Mouse (Mus musculus) gastrocnemius, adult 8-10 months (tissue): ENCODE measurements at regions not wholly inside any gene's neighbourhood (a gene's known extent, or its start where the extent isn't known, plus 50 kb on each side); places are given as distances from the start of the nearest gene placed in this dataset.

Source experiments
- DNase-seq, 2 experiments: peaks; one replicate each; pipeline ENCODE4 v3.0.0; 2022; ENCODE audit warnings: low spot score in 2 of 2

DNA sequence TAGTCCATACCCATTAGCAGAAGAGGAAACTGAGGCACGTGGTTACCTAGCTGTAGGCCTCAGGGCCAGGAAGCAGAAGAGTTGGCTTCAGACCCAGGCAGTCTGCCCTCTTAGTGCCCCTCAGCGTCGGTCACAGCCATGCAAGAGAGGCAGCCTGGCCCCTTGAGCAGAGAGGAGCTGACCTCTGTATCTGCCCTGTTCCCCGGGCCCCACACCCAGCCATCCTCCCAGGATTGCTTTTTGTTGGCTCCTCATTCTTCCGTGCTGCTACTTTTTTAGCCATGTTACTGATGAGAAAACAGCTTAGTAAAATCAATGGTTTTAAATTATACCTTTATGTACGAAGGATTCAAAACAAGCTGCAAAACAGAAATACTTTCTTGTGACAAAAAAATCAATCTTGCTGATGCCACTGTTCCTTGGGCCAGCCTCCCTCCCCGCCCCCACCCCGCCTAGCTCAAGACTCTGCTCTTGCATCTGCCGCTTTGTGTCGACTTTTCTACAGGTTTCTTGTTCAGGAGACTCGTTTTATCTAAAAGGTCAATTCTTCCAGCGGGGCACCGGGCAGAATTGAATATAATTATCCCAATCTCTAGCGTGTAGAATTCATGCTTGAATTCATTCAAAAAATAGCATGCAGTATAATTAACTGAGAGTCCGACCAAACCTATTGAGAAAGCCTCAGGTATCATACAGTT is 70.8 kb downstream of the Sall1 start:
- no peak for DNase-seq

DNA sequence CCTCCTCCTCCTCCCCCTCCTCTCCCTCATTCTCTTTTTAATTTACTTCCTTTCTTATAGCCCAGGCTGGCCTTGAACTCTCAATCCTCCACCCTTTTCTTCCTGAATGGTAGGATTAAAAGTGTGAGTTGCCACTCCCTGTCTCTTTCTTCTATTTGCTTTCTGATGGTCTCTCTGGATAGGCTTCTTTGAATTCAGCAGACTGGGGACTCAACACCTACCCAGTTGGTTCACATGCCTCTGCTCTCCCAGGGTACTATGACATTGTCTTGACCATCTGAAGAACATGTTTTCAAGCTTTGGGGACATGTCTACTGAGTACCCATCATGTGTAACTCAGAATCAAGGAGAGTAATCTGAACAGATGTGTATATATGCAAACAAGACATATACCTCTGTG is 85.1 kb downstream of the Sall1 start:
- no peak for DNase-seq

DNA sequence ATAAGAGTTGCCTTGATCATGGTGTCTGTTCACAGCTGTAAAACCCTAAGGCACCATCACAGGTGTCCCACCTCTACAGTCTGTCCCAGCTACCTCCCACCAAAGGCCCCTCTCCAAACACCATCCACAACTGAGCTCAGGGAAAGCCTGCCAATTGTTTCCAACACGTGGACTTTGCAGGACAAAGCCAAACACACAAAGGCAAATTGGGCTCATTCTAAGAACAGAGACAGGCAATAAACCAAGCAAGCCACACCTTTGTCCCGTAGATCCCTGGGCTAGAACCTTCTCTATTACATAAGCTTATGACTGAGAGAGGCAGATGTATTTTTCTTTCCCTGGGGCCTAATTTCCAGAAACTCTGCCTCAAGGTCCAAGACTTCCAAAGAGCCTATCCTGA is 90.8 kb downstream of the Sall1 start:
- DNase-seq, result no peak

DNA sequence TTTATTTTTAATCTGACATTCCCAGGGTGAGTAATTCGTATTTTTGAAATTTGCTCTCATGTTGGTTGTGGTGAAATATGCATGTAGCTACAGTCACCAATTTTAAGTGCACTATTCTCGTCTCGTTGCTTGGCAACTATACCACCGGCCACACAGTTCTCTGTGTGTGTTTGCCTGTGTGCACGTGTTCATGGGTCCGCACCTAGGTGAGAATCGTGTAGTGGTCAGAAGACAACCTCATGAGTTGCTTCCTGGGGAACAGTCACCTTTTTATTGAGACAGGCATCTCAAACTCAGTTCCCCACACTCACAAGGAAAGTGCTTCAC is 92.2 kb downstream of the Sall1 start:
- no peak for DNase-seq

DNA sequence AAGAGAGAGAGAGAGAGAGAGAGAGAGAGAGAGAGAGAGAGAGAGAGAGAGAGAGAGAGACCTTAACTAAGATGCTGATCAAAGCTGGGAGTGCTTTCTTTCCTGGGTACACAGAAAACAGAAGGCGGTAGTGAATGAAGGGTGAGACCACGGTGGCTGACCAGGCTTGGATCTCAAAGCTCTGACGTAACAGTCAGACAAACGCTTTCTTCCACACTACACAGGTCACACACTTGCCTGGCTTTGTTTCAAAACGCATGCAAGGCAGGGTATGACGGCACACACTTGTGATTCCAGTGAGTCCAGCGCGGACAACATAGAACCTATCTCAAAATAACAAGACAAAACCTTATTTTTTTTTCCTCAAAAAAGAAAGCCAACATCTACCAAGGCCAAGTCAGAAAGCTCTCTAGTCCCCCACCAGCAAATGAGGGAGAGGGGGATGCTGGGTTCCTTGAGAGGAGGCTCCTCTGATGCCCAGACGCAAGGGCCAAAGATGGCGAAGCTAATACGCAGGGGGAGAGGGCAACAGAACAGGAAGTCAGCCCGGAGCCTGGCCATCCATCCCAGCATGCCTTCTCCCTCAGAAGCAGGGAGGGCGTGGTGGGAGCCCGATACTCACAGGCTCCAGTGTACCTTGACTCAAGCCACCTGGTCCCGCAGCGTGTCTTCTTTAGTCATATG is 92.7 kb downstream of the Sall1 start:
- no peak for DNase-seq

DNA sequence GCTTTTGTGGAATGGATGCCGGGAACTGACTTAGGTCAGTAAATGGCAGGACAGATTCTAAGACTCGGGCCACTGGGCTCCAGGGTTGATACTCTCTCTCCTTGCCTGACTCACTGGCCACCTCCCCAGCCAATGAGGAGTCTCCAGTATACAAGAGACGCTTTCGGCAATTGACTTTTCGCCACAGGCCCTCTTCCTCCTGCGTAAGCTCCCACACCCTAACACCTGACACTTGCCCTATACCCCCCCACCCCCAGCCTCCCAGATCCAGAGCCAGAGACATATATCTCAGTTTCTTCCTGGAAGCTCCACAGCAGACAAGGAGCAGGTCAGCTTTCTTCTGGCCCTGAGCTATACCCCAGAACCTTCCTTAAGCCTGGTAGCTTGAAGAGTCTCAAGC is 94.0 kb downstream of the Sall1 start:
- DNase-seq, result no peak

DNA sequence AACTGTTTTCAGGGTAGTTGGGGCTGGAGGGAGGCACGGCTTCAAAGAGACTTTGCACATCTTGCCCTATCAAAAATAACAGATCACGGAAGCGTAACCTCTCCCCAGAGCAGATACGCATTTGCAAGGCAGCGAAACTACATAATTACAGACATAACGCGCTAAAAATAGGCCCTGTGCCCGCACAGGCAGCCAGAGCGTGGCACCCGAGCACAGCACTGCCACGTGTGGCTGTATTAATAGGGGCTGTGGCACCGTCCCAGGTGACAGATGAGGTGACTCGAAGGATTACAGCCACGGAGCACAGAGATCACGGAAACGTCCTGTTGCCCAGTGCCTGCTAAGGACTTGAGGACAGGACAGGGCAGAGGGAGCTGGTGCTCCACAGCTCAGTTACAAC is 95.0 kb downstream of the Sall1 start:
- DNase-seq, result peak in 1 of 2 experiments; percentile 39

DNA sequence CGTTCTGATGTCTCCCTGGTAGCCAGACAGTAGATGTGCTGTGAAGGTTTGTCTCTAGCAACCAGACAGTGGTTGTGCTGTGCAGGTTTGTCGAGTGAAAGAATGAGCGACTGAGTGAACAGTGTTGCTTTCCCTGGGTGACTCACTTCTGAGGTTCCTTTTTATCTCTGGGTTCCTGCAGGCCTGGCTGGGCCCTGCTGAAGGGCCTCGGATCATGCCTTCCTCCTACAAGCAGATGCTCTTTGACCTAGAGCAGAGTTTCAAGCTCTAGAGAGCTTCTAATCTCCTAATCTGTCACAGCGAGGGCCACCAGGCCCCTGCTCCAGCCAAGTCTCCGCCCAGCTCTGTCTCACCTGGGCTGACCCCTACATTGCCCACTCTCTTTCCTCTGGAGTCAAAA is 95.6 kb downstream of the Sall1 start:
- no peak for DNase-seq

DNA sequence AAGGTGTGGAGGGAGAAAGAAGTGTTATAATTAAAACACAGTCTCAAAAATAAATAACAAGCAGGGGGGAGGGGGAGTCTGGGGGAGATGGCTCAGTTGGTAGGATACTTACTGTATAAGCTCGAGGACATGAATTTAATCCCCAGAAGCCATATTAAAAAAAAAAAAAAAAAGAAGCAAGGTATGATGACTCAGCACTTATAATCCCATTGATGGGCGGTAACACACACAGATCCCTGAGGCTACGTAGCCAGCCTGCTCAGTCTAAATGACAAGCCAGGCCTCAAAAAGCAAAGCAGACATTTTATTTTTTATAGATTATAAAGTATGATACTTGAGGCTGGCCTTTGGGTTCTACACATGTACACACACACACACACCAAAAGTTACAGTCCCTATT is 96.6 kb downstream of the Sall1 start:
- DNase-seq, result no peak

DNA sequence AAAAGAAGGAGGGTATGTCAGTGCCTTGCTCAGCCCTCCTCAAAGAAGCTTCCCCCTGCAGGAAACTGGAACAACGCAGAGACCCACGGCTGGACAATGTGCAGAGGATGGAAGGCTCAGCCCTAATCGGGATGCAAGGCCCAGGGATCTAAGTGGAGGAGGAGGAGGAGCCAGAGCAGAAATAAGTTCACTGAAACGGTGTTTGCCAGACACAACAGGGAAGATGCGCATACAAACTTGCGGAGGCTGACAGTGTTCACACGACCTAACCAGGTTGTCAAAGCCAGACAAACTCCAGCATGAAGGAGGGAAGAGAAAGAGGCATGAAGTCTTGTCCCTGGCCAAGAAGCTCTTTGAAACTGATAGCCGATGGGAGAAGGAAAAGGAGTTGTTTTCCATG is 98.3 kb downstream of the Sall1 start:
- no peak for DNase-seq

DNA sequence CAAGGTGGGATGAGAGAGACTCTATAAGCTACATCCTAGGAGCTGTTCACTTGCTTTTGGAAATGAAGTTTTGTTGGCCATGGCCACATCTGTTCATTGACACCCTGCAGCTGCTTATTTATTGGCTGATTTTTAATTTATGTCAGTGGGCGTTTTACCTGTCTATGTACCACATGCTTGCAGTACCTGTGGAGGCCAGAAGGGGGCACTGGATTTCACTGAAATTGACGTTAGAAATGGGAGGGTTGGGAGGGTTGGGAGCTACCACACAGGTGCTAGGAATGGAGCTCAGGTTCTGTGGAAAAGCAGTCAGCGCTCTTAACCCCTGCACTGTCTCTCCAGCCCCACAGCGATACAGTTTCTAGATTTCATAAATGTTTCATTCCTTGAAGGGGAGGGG is 99.9 kb downstream of the Sall1 start:
- DNase-seq, result no peak

DNA sequence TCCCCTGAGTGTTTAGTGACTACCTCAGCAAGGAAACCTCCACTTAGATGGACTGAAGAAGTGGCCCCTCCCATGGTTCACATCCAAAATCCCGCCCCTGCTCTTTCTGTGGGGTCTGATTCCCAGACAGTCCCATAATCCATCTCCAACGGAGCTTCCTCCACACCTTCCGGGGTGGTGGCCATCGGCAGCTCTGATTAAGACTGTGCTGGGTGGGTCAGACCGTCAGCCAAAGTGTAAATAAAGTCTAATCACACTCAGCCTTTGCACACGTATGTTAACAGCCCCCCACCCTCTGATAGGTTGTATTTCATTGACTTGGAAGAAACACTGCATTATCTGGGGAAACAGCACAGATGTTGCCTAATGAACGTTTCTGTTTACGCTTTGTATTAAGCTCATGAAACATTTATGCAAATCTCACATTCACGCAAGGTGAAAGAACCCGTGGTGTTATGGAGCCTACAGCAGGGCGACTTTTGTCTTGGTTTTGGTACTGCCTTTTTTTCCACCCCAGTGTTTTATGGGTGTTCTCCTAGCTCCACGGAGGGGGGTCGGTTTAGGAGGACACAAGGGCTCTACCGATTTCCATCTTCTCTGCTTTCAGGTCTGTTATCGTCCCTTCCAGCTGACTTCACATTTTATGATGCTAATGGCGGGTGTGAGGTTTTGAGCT is 104.8 kb downstream of the Sall1 start:
- no peak for DNase-seq

DNA sequence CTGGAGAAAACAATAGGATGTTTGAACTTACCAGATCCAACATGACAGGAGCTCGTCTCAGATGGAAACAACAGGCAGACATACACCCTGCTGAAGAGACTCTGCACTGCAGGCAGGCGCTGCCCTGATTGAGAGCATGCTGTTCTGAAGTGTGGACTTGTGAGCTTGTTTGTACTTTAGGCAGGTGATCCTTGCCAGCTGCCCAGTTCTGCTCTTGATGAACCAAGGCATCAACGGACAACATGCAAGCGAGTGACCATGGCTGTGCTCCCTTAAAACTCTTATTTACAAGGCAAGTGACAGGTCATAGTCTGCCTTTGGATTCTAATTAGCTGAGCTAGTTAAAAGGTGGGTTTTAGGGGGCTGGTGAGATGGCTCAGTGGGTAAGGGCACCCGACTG is 109.3 kb downstream of the Sall1 start:
- DNase-seq, result no peak

DNA sequence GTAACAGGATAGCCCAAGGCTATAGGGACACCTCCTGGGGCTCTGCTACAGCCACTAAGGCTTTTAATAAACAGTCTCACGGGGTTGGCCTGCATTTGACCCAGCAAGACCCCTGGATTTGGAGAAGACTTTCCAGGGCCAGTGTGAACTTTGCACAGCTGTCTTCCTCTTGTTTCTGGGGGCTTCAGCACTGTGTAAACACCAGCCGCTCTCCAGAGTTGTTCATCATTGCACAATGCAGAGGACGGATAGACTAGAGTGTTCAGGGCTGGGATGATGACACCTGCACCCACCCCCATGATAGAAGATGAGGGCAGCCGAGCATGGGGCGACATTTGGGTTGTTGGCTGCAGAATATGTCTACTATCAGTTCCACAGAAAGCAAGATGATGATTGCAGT is 112.9 kb downstream of the Sall1 start:
- no peak for DNase-seq

DNA sequence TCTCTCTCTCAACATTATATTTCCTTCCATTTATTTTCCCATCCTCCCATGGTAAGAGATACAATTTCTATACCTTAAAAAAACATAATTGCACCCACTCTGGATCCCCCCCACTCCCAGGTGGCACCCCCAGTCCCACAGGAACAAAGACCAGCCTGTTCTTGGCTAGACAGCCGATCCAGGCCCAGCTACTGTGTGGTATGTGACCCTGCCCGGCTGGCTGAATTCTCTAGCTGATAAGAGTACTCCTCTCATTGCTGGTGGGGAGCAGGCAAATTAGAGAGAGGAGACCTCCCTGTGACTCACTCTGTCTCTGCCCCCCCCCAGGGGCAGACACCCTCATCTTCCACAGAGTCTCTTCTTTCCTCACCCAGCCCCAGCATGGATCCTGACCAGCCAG is 113.6 kb downstream of the Sall1 start:
- DNase-seq, result no peak

DNA sequence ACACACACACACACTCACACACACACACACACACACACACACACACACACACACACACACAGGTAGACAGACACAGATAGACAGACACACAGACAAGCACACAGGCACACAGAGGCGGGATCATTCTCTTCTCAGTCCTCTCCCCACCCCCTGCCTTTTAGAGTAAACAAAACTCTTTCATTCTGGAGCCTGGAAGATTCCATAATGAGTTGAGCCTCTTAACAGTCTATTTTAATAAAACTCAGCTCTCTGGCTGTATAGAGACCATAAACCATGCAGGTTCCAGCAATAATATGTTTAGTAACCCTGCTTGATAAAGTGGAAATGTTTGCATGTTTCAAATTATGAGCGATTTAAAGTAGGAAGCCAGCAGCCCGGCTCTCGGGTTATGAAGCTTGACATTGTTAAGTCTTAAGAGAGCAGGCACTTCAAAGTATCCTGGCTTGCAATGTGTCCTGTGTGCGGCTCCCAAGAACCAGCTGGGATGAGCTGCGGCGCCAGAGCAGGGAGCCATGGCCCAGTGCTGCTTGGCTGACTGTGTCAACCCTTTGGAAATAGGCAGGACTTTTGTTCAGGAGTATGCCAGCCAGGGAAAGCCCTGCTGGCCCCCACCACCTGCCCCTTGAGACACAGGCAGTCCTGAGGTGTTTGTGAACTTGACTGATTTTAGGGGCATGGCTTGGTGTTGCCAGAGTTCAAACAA is 115.1 kb downstream of the Sall1 start:
- no peak for DNase-seq

DNA sequence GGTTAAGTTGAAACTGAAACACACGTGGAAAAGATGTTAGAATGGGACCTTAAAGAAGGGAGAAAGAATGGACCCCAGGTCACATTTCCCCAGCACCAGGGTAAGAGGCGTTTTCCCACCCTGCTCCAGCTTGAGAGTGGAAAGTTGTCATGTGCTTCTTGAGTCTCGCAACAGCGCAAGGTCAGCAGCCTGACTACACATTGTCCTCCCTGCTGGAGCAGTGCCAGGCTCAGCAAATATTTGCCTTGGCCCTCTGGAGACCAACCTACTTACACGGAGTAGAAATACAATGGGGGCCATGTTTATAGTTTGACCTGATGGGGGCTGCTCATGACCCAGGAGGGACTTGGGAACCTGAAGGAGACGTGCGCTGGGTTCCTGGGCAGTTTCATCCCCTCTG is 121.1 kb downstream of the Sall1 start:
- no peak for DNase-seq

DNA sequence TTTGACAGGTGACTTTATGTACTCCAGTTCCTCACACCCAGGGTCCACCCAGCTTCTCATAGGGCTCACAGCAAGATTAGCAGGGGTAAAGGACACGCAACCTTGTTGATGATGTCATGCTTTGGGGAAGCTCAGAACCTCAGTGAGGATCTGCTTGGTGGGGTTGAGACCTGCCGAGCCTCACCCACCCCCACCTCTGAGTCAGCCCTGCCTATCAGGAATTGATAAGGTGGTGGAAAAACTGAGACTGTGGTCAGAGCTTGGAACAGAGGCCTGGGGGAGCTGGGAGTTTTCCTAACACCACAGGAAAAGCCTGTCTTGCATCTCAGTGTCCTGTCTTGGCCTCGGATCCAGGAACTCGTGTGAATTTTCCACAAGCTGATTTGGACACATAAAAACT is 122.0 kb downstream of the Sall1 start:
- DNase-seq, result no peak

DNA sequence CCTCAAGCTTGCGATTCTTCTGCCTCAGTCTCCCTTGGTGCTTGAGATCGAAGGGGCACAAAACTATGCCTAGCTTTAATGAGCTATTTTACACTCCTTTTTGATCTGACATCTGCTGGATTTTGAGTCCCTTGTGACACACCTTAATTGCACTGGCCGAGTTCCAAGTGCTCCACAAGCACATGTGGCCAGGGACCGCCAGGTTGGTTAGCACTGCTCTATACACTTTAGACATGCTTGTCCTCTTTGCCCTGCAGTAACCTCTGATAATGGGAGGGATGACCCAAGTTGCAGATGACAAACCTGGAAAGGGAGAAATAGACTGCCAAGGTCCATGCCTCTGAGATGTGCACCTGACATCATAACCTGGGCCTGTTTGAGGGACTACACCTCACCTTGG is 124.7 kb downstream of the Sall1 start:
- DNase-seq, result no peak

DNA sequence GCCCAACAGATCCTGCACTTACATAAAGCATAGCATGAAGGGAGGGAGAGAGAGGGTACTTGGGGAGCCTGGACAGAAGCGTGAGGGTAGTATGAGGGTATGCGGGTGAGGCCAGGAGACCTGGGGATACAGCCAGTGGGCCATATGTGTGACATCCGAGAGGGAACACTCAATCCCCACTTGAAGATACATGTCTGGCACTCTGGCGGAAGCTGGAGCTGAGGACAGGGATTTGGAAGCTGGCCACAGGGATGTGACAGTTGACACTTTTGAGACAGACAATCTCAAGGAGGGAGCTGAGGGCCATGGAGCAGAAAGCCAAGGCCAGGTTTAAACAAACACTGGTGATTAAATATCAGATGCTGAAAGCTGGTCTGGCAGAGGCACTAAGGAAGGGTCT is 127.9 kb downstream of the Sall1 start:
- no peak for DNase-seq

DNA sequence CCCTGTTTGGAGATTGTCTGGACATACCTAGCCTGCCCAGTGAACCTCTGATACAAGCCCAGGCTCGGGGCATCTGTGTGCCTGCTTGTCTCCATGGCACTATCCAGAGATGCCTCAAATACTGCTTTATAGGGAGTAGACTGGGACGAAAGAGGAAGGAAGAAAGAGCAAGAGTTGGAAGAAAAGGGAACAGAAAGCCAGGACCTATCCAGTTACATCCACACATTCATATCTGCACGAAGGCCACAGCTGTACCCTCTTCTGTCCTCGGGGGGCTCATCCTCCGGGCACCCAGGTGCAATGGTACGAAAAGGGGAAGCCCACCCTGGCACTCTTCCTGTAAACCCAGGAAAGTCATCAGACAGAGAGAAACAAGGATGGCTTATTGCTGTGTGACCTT is 129.3 kb downstream of the Sall1 start:
- DNase-seq, result no peak

DNA sequence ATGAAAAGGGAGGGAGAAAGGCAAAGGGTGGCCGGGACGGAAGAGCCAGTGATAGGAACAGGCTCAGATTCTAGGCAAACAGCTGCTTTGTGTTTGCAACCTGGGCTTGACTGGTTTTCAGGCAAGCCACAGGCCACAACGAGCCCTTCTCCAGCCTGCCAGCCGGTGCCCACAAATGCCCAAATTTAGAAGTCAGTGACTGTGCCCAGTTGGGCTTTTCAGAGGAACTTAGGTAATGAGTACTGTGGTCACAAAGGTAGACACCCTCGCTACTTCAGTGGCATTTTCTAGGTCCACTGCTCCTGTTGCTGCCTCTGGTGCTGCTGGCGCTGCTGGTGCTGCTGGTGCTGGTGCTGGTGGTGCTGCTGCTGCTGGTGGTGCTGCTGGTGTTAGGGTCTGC is 129.8 kb downstream of the Sall1 start:
- DNase-seq, result no peak

DNA sequence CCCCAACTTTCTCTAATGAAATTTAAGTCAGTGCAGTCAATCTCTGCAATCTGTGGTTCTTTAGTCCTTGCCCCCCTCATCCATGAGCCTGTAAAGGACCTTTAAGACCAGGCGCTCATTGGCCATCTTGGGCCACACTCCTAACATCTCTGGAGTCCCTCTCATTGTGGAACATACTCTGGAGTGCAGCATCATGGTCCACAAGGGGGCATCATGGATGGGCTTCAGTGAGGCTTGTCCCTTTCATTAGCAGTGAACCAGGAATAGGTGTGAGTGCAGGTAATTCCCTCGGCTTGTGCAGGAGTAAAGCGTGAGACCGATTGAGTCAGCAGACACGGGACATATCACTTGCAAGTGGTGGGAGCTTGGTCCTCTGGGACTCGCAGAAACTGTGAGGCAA is 137.7 kb downstream of the Sall1 start:
- no peak for DNase-seq
